Mouse (Mus musculus): ENCODE results near the gene P4ha1. TPM values are rescaled to one million over a fixed set of nuclear protein-coding genes. Genes with fewer than 3 reads are reported as not detected.

The P4ha1 gene
- polyA plus RNA-seq, 1 experiment from 2014 or later: 32.7 TPM

Other genes with a start within 250 kb of the P4ha1 start
- gene Sept10, start 101.4 kb upstream of the P4ha1 start, polyA plus RNA-seq (2015; fragmentation: Nextera tagmentation; extraction: Ambion mirVana): 19.1 and 21.5 TPM in 2 replicates
- 15.2 and 15.8 TPM in 2 replicates for gene Sowahc, start 101.3 kb upstream of the P4ha1 start, polyA plus RNA-seq (2015; fragmentation: Nextera tagmentation; extraction: Ambion mirVana)
- not detected in 2 replicates for gene Gm10273, start 72.3 kb downstream of the P4ha1 start, polyA plus RNA-seq (2015; fragmentation: Nextera tagmentation; extraction: Ambion mirVana)
- not detected in 2 replicates for gene Pla2g12b, start 80.4 kb downstream of the P4ha1 start, polyA plus RNA-seq (2015; fragmentation: Nextera tagmentation; extraction: Ambion mirVana)
- gene Oit3, start 118.5 kb downstream of the P4ha1 start, polyA plus RNA-seq (2015; fragmentation: Nextera tagmentation; extraction: Ambion mirVana): 0.20 and 0.21 TPM in 2 replicates

Data from neural tube, embryonic 13.5 days (tissue).